Mouse (Mus musculus) embryonic facial prominence, embryonic 14.5 days (tissue): ENCODE data around the gene Pdzd2. TPM values are rescaled to one million over a fixed set of nuclear protein-coding genes. Genes with fewer than 3 reads are reported as not detected.

ENCODE experiments used
- ATAC-seq: fragments of 200-750 bp; cut with Nextera tagmentation; 2 replicates; pipeline ENCODE4 v1.8.0; 2017; ENCODE audit warnings: low read depth, moderate number of reproducible peaks, moderate TSS enrichment
- DNase-seq: peaks from one replicate; pipeline ENCODE4 v3.0.0-alpha.2; 2015; ENCODE audit warnings: low spot score
- H3K27ac ChIP-seq: fragments of 300-500 bp; sonication (generic); replicated peaks from 2 replicates; pipeline ENCODE4 v1.5.1; 2014; ENCODE audit warnings: low read depth, mild to moderate bottlenecking, low read length, moderate library complexity
- H3K27me3 ChIP-seq: fragments of 300-500 bp; sonication (generic); replicated peaks from 2 replicates; pipeline ENCODE4 v1.6.1; 2014; ENCODE audit warnings: low read length; ENCODE audit not compliant: control insufficient read depth, insufficient read depth
- H3K36me3 ChIP-seq: fragments of 300-500 bp; sonication (generic); 2 replicates; pipeline ENCODE4 v1.6.1; 2014; ENCODE audit warnings: low read length, mixed read lengths; ENCODE audit not compliant: control insufficient read depth, insufficient read depth
- H3K4me1 ChIP-seq: fragments of 300-500 bp; sonication (generic); 2 replicates; pipeline ENCODE4 v1.6.1; 2014; ENCODE audit warnings: antibody characterized with exemption, low read length; ENCODE audit not compliant: control insufficient read depth, insufficient read depth
- H3K4me2 ChIP-seq: fragments of 300-500 bp; sonication (generic); 2 replicates; pipeline ENCODE4 v1.6.1; 2014; ENCODE audit warnings: low read depth, mild to moderate bottlenecking, low read length, moderate library complexity, mixed read lengths
- H3K4me3 ChIP-seq: fragments of 300-500 bp; sonication (generic); 2 replicates; pipeline ENCODE4 v1.5.1; 2014; ENCODE audit warnings: low read depth, mild to moderate bottlenecking, low read length
- H3K9ac ChIP-seq: fragments of 300-500 bp; sonication (generic); 2 replicates; pipeline ENCODE4 v1.6.1; 2014; ENCODE audit warnings: low read depth, mild to moderate bottlenecking, low read length, moderate library complexity, mixed read lengths
- H3K9me3 ChIP-seq: fragments of 300-500 bp; sonication (generic); 2 replicates; pipeline ENCODE4 v1.6.1; 2016; ENCODE audit warnings: low read length; ENCODE audit not compliant: control insufficient read depth
- WGBS: fragments of 180-500 bp; shearing (Covaris S2); extraction: QIAGEN DNeasy Blood & Tissue Kit; methylation state at CpG from one replicate; pipeline ENCODE4 v1.1.7; 2014; 5-methylcytosine and 5-hydroxymethylcytosine counted together
- polyA plus RNA-seq: library from polyadenylated mRNA; unstranded; fragments of >200 nt; fragmentation: Nextera tagmentation; extraction: Ambion mirVana; gene quantifications from 2 replicates; pipeline ENCODE4 v1.2.1, GENCODE M21; 2014

Gene Pdzd2
- polyA plus RNA-seq, 1 experiment from 2014 or later: 28.0 TPM

- Histone ChIP-seq H3K27me3 (no peaks in the 10 kb centered on the region), H3K4me1 (peaks cover 23% of the 10 kb centered on the region), H3K27ac (no peak overlapping the region; the same call in 1 of the 2 replicates), H3K36me3 (0 out of 2 replicates have a peak, but pooled peaks cover 4% of the 10 kb centered on the region), H3K4me2 (no peak overlapping the region), H3K4me3 (no peak overlapping the region), H3K9ac (no peak overlapping the region), H3K9me3 (no peaks in the 10 kb centered on the region)
- DNase-seq (peak; percentile 61), ATAC-seq (peak; percentile 34; the same call in 1 of the 2 replicates)
- 41% methylated on average over 9 of the region's 9 CpGs for WGBS
Measured at GRCm38 (mm10) chr15:12513526-12513925, 226.2 kb downstream of the Pdzd2 start.

- no peak overlapping the region for H3K4me3 ChIP-seq
- H3K9ac ChIP-seq: no peak overlapping the region
- H3K36me3 ChIP-seq: 0 out of 2 replicates have a peak, but pooled peaks cover 4% of the 10 kb centered on the region
- no peak for ATAC-seq
- no peaks in the 10 kb centered on the region for H3K27me3 ChIP-seq
- no peak for DNase-seq
- H3K4me2 ChIP-seq: no peak overlapping the region
- WGBS: 92% methylated on average over 10 of the region's 10 CpGs
- H3K27ac ChIP-seq: no peak overlapping the region
- peaks cover 10% of the 10 kb centered on the region; the same call in 1 of the 2 replicates for H3K4me1 ChIP-seq
- no peaks in the 10 kb centered on the region for H3K9me3 ChIP-seq
Measured at GRCm38 (mm10) chr15:12508765-12509377, 230.9 kb downstream of the Pdzd2 start.

- DNase-seq: no peak
- 65% methylated on average over 4 of the region's 4 CpGs for WGBS
- H3K36me3 ChIP-seq: 0 out of 2 replicates have a peak, but pooled peaks cover 4% of the 10 kb centered on the region
- no peak for ATAC-seq
- H3K4me1 ChIP-seq: peaks cover 10% of the 10 kb centered on the region; the same call in 1 of the 2 replicates
- H3K27me3 ChIP-seq: no peaks in the 10 kb centered on the region
- no peak overlapping the region for H3K4me2 ChIP-seq
- H3K4me3 ChIP-seq: no peak overlapping the region
- no peak overlapping the region for H3K27ac ChIP-seq
- H3K9me3 ChIP-seq: no peaks in the 10 kb centered on the region
- H3K9ac ChIP-seq: no peak overlapping the region
Measured at GRCm38 (mm10) chr15:12507523-12507922, 232.2 kb downstream of the Pdzd2 start.

GRCm38 (mm10) chr15:12506514-12506913, 233.2 kb downstream of the Pdzd2 start:
- Histone ChIP-seq H3K9ac (no peak overlapping the region), H3K27me3 (no peaks in the 10 kb centered on the region), H3K4me2 (no peak overlapping the region), H3K27ac (no peak overlapping the region), H3K9me3 (no peaks in the 10 kb centered on the region), H3K4me1 (peaks cover 15% of the 10 kb centered on the region), H3K4me3 (no peak overlapping the region), H3K36me3 (no peaks in the 10 kb centered on the region)
- no peak for DNase-seq
- no peak for ATAC-seq
- 59% methylated on average over 10 of the region's 10 CpGs for WGBS

GRCm38 (mm10) chr15:12506085-12506484, 233.6 kb downstream of the Pdzd2 start:
- Histone ChIP-seq H3K4me3 (no peak overlapping the region), H3K4me2 (no peak overlapping the region), H3K9ac (no peak overlapping the region), H3K36me3 (no peaks in the 10 kb centered on the region), H3K27me3 (no peaks in the 10 kb centered on the region), H3K9me3 (no peaks in the 10 kb centered on the region), H3K4me1 (peaks cover 15% of the 10 kb centered on the region), H3K27ac (no peak overlapping the region)
- 45% methylated on average over 4 of the region's 4 CpGs for WGBS
- DNase-seq (no peak), ATAC-seq (no peak)

GRCm38 (mm10) chr15:12505556-12505955, 234.2 kb downstream of the Pdzd2 start:
- WGBS: 66% methylated on average over 11 of the region's 11 CpGs
- Histone ChIP-seq H3K9me3 (no peaks in the 10 kb centered on the region), H3K9ac (no peak overlapping the region), H3K36me3 (no peaks in the 10 kb centered on the region), H3K27me3 (no peaks in the 10 kb centered on the region), H3K27ac (no peak overlapping the region), H3K4me1 (peaks cover 15% of the 10 kb centered on the region), H3K4me2 (no peak overlapping the region), H3K4me3 (no peak overlapping the region)
- ATAC-seq (no peak), DNase-seq (no peak)

GRCm38 (mm10) chr15:12503907-12504306, 235.8 kb downstream of the Pdzd2 start:
- Histone ChIP-seq H3K4me2 (no peak overlapping the region), H3K4me3 (no peak overlapping the region), H3K27me3 (no peaks in the 10 kb centered on the region), H3K27ac (no peak overlapping the region), H3K9me3 (no peaks in the 10 kb centered on the region), H3K4me1 (peaks cover 15% of the 10 kb centered on the region), H3K36me3 (no peaks in the 10 kb centered on the region), H3K9ac (no peak overlapping the region)
- WGBS: 80% methylated on average over 9 of the region's 9 CpGs
- ATAC-seq: peak; percentile 47; the same call in 1 of the 2 replicates
- DNase-seq: peak; percentile 30

- no peaks in the 10 kb centered on the region for H3K36me3 ChIP-seq
- H3K27me3 ChIP-seq: no peaks in the 10 kb centered on the region
- H3K4me3 ChIP-seq: no peak overlapping the region
- no peak overlapping the region for H3K9ac ChIP-seq
- no peak overlapping the region for H3K27ac ChIP-seq
- H3K9me3 ChIP-seq: no peaks in the 10 kb centered on the region
- peaks cover 15% of the 10 kb centered on the region for H3K4me1 ChIP-seq
- ATAC-seq (peak; percentile 59; the same call in 1 of the 2 replicates), DNase-seq (peak; percentile 57)
- H3K4me2 ChIP-seq: no peak overlapping the region
- WGBS: 44% methylated on average over 13 of the region's 13 CpGs
Measured at GRCm38 (mm10) chr15:12501924-12502548, 237.7 kb downstream of the Pdzd2 start.
